Mouse (Mus musculus) testis, adult 2 months (tissue): ENCODE results near the gene Cacna1i. TPM values are rescaled to one million over a fixed set of nuclear protein-coding genes. Genes with fewer than 3 reads are reported as not detected.

Experiments
- H3K27ac ChIP-seq: fragments of 200-500 bp; 2 replicates; pipeline ENCODE4 v1.5.1; 2012; ENCODE audit warnings: low read depth, low read length; ENCODE audit not compliant: control insufficient read depth, insufficient read depth
- H3K27me3 ChIP-seq: fragments of 200-500 bp; 2 replicates; pipeline ENCODE4 v1.6.1; 2012; ENCODE audit warnings: mild to moderate bottlenecking, low read length, moderate library complexity; ENCODE audit not compliant: control insufficient read depth, insufficient read depth
- H3K36me3 ChIP-seq: fragments of 200-500 bp; 2 replicates; pipeline ENCODE4 v1.6.1; 2012; ENCODE audit warnings: mild to moderate bottlenecking, low read length; ENCODE audit not compliant: control insufficient read depth, insufficient read depth
- H3K4me1 ChIP-seq: fragments of 200-500 bp; 2 replicates; pipeline ENCODE4 v1.6.1; 2012; ENCODE audit warnings: low read length; ENCODE audit not compliant: control insufficient read depth, insufficient read depth
- H3K4me3 ChIP-seq: fragments of 200-500 bp; 2 replicates; pipeline ENCODE4 v1.5.1; 2012; ENCODE audit warnings: low read depth, mild to moderate bottlenecking, low read length, moderate library complexity, mixed read lengths; ENCODE audit not compliant: control insufficient read depth
- CTCF ChIP-seq: fragments of 200-500 bp; IDR thresholded peaks from 2 replicates; pipeline ENCODE4 v1.5.1; 2012; ENCODE audit warnings: low read depth, mild to moderate bottlenecking, inconsistent platforms, low read length, moderate library complexity; ENCODE audit not compliant: control insufficient read depth, insufficient read depth, insufficient replicate concordance
- POLR2A ChIP-seq: fragments of 200-500 bp; IDR thresholded peaks from 2 replicates; pipeline ENCODE4 v1.6.1; 2012; ENCODE audit warnings: low read depth, mild to moderate bottlenecking, inconsistent platforms, low read length, moderate library complexity; ENCODE audit not compliant: control insufficient read depth
- polyA plus RNA-seq: library from polyadenylated mRNA; depleted of rRNA; stranded (reverse); fragments of >200 nt; gene quantifications from 2 replicates; pipeline ENCODE4 v1.2.3, GENCODE M21; 2012

Cacna1i gene
- polyA plus RNA-seq, 1 experiment = 1.2 TPM

DNA sequence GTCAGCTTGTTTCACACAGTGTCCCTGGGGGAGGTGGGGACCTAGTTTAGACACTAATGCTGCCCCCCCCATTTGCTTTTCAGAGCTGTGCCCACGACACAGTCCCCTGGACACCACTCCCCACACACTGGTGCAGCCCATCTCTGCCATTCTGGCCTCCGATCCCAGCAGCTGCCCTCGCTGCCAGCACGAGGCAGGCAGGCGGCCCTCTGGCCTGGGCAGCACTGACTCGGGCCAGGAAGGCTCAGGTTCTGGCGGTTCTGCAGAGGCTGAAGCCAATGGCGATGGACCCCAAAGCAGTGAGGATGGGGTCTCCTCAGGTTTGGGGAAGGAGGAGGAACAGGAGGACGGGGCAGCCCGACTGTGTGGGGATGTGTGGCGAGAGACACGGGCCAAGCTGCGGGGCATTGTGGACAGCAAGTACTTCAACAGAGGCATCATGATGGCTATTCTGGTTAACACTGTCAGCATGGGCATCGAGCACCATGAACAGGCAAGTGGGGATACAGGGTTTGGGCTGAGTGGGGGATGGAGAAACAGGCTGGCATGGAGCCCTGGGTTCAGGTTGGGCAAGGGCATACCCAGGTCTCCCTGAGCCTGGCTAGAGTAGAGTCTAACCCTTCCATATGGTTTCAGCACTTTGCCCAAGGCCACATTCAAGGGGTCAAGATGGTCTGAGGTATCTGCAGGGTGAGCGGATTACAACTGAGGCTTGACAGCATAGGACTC, 74.9 kb downstream of the Cacna1i start:
- no peaks in the 10 kb centered on the region; the same call in 1 of the 2 replicates for H3K4me1 ChIP-seq
- TF ChIP-seq CTCF (no peak), POLR2A (no peak)
- H3K27ac ChIP-seq = no peak overlapping the region
- no peak overlapping the region for H3K4me3 ChIP-seq
- no peaks in the 10 kb centered on the region for H3K36me3 ChIP-seq
- no peaks in the 10 kb centered on the region for H3K27me3 ChIP-seq

GRCm38 (mm10) chr15:80362509-80363172, 75.6 kb downstream of the Cacna1i start:
- TF ChIP-seq POLR2A (no peak), CTCF (no peak)
- Histone ChIP-seq H3K4me1 (no peaks in the 10 kb centered on the region; the same call in 1 of the 2 replicates), H3K4me3 (no peak overlapping the region), H3K27me3 (no peaks in the 10 kb centered on the region), H3K27ac (no peak overlapping the region), H3K36me3 (no peaks in the 10 kb centered on the region)

- Histone ChIP-seq H3K27ac (no peak overlapping the region), H3K27me3 (no peaks in the 10 kb centered on the region), H3K36me3 (no peaks in the 10 kb centered on the region), H3K4me1 (peaks cover 3% of the 10 kb centered on the region), H3K4me3 (no peak overlapping the region)
- TF ChIP-seq CTCF (no peak), POLR2A (no peak)
These were observed 77.0 kb downstream of the Cacna1i start for GRCm38 (mm10) chr15:80363821-80364715.

- Histone ChIP-seq H3K4me1 (peaks cover 17% of the 10 kb centered on the region), H3K36me3 (no peaks in the 10 kb centered on the region), H3K27me3 (no peaks in the 10 kb centered on the region), H3K27ac (no peak overlapping the region), H3K4me3 (no peak overlapping the region)
- TF ChIP-seq CTCF (no peak), POLR2A (no peak)
These were observed 79.9 kb downstream of the Cacna1i start for GRCm38 (mm10) chr15:80366899-80367298.

DNA sequence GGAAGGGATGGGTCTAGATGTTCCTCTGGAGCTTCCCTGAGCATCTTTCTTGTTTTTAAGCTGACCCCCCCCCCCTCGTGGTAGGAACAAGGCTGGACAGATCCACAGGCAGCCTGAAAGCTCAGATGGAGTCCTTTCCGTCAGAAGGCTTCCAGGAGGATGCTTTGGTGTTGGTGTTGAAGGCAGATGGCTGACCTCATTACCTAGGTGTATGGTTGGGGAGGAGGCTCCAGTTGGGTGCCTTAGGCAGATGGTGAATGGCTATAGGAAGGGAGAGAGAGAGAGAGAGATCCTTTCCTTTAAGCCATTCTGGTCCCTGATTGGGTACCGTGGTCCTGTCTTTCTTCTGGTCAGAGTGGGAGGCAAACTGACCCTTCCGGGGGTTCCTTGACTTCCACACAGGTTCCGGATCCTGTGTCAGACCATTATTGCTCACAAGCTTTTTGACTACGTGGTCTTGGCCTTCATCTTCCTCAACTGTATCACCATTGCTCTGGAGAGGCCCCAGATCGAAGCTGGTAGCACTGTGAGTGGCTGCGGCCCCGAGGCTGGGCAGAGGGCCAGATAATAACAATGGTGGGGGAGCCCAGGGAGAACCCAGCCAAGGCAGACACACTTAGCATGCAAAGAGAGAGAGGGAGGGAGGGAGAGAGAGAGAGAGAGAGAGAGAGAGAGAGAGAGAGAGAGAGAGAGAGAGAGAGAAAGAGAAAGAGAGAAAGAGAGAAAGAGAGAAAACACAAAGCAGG, 86.4 kb downstream of the Cacna1i start:
- Histone ChIP-seq H3K4me3 (no peak overlapping the region), H3K4me1 (peaks cover 19% of the 10 kb centered on the region), H3K27ac (no peak overlapping the region), H3K36me3 (no peaks in the 10 kb centered on the region), H3K27me3 (no peaks in the 10 kb centered on the region)
- TF ChIP-seq POLR2A = no peak
- TF ChIP-seq CTCF = no peak

- peaks cover 10% of the 10 kb centered on the region for H3K4me1 ChIP-seq
- TF ChIP-seq CTCF (no peak), POLR2A (no peak)
- H3K27me3 ChIP-seq = no peaks in the 10 kb centered on the region
- no peak overlapping the region for H3K4me3 ChIP-seq
- H3K36me3 ChIP-seq = no peaks in the 10 kb centered on the region
- no peak overlapping the region for H3K27ac ChIP-seq
These were observed 87.8 kb downstream of the Cacna1i start for GRCm38 (mm10) chr15:80374854-80375253.

DNA sequence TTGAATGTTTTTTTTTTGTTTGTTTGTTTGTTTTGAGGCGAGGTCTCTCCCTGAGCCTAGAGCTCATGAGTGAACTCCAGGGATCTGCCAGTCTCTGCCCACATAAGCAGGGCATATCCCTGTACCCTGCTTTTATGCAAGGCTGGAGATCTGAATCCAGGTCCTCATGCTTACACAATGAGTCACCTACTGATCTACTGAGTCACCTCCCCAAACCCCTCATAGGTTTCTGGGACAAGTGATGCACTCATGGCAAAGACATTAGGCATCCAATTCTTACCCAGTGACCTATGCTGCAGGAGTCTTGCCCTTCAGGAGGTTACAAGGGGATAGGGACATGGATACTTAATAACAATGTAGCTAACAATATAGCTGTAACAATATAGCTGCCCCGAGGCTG, 100.1 kb downstream of the Cacna1i start:
- no peak for TF ChIP-seq POLR2A
- no peak for TF ChIP-seq CTCF
- no peaks in the 10 kb centered on the region for H3K27me3 ChIP-seq
- no peaks in the 10 kb centered on the region for H3K36me3 ChIP-seq
- H3K4me3 ChIP-seq = no peak overlapping the region
- no peak overlapping the region for H3K27ac ChIP-seq
- H3K4me1 ChIP-seq = no peaks in the 10 kb centered on the region
